Mouse (Mus musculus) right cerebral cortex, postnatal 4 days (tissue): ENCODE results near the gene Rb1.
A peak's percentile ranks its signal among the peaks of the same experiment; 100 is the strongest.

Experiments used
- DNase-seq: peaks from one replicate; pipeline ENCODE4 v3.0.0-alpha.2; 2022

Rb1 gene

GRCm38 (mm10) chr14:73334926-73335805, 9.5 kb upstream of the Rb1 start:
- DNase-seq = no peak

DNA sequence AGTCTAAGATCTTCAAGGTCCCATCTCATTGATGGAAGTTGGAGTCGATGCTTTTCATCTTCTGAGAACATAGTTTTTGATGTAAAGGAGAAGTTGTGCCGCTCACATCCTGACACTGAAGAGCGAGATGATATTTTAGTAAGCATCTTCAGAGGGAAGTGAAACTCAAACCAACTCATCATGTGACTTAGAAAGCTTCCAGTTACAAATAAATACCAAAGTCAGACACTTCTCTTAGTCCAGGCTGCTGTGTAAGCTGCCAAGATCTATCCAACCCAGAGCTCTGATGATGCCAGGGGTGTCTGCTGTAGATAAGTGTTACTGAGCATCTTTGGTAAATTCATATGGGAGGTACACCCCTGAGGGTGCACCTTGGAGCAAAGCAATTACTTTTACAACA, 8.3 kb upstream of the Rb1 start:
- DNase-seq = no peak

DNA sequence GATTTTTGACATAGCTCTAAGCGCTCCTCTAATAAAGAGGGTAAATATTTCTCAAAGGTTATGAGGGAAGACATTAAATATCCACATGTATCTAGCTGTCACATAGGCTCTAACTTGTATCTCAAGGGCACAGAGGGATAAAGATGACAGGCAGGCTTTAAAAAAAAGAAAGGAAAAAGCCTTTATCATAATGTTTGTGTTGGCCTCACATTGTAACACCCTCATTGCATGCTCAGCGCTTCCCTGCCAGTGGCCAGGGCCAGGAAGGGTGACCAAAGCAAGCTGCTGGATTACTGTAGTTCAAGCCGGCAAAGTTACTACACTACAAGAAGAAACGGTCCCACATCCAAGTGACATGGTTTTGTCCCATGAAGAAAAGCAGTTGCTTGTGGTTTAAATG, 5.8 kb upstream of the Rb1 start:
- DNase-seq = no peak

GRCm38 (mm10) chr14:73329871-73330270, 4.2 kb upstream of the Rb1 start:
- DNase-seq = no peak

GRCm38 (mm10) chr14:73326511-73326910, 889 bp upstream of the Rb1 start:
- DNase-seq = no peak

DNA sequence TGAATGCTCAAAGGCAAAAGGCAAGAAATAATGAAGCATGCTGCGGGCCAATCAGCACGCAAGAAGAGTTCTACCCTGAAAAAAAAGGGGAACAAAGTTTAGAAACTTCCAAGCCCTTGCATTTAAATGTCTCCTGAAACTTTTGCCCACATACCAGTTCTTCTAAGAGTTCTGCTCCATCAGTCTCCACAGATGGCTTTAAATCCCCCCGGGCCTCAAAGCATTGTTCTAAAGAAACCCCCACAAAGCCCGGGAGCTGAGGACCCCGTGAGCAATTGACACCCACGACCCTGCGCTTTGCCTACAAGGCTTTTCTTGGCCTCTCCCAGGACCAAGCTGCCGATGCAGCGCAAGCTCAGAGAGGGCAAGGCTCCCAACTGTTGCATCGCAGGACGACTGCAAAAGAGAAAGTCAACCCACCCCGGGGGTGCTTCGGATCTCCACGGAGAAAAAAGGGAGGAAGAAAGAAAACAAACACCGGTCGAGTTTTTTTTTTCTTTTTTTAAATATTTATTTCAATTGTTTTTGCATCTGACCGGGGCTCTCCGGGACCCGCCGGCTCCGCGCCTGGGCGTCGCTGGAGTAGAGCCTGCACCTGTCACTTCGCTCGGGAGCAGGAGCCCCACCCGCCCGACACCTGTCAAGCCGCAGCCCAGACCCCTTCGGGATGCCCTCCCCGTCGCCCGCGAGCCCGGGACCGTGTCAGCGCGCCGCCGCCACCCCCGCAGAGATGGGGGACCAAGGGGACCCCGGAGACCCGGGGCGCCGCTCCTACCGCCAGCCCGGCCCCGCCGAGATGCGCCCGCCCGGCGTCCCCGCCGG, 777 bp downstream of the Rb1 start:
- peak; percentile 32 for DNase-seq

GRCm38 (mm10) chr14:73323965-73324364, 1.7 kb downstream of the Rb1 start:
- DNase-seq = no peak

GRCm38 (mm10) chr14:73322142-73322541, 3.5 kb downstream of the Rb1 start:
- no peak for DNase-seq

DNA sequence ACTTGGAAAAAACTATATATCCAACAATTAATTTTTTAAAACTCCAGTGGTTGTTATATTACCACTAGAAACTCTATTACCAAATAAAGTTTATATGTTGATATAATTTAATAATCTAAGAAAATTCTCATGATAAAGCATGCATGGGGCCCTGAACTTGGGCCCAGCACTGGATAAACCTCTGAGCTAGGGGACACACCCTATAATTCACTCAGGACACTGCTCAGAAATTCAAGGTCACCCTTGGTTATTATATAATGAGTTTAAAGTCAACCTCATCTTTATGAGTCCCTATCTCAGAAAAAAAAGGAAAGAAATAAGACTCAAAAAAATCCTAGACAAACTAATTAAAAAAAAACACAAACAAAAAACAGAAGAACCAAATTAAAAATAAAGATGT, 8.7 kb downstream of the Rb1 start:
- no peak for DNase-seq

GRCm38 (mm10) chr14:73313864-73314263, 11.8 kb downstream of the Rb1 start:
- DNase-seq = no peak

GRCm38 (mm10) chr14:73313396-73313795, 12.2 kb downstream of the Rb1 start:
- DNase-seq = no peak

DNA sequence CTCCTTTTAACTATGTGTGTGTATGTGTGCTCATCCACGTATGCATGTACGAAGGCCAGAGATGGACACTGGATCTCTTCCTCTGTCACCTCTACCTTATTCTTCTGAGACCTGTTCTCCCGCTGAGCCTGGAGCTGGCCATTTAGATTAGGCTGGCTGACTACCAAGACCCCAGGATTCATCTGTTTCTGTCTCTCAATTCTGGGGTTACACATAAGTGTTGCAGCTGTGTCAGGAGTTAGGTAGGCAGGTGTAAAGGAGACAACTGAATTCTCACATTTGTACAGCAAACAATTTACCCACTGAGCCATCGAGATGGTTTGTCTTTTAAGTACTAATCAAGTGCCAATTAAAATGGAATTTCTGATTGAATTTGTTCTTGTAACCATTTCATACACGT, 12.7 kb downstream of the Rb1 start:
- DNase-seq = no peak

DNA sequence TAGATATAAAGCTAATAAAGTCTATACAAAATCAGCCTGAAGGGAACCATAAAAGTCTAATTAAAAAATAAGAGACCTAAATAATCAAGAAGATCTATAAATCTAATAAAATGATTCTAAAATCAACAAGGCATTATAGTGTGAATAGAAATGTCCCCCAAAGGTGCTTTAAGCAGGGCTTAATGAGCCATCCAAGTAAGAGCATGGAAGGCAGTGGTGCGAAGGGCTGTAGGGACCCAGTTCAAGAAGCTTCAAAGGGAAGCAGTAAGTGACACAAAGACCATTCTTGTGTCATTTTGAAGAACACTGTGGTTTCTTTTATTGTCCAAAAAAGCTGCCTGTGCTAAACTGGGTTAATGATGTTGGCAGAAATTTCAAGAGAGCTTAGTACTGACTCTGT, 18.1 kb downstream of the Rb1 start:
- no peak for DNase-seq

DNA sequence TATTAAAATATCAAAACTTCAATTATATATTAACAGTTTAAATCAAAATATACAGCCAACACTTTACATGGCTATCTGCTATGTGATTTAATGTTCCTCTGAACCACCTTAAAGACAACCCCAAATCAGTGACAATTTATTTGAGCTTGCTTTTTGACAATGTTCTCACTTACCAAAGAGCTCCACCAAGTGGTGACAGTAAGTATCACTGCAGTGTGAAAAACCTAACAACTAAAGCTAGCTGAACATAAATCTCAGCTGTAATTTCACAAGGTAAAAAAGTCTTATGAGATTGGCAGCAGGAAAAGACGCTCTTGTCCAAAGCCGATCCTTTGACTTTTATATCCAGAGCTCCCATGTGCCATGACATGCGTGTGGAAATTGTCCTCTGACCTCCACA, 22.4 kb downstream of the Rb1 start:
- peak; percentile 30 for DNase-seq

DNA sequence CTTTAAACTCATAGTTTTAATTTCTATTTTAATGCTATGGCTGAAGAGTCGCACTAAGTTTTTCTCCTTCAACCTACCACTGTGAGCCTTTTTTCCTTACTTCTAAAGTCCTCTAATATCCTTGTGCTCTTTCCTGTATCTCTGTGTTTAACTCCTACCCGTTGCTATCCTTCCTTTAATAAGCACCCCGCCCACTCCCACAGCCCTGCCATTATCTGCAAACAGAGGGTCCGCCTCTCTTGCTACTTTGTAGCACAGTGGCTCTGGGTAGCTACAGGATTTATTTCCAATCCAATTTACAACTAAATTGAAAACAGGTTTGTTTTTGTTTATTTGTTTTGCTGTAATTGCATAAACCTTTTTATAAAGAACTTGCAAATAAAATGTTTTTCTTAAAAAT, 23.8 kb downstream of the Rb1 start:
- no peak for DNase-seq

DNA sequence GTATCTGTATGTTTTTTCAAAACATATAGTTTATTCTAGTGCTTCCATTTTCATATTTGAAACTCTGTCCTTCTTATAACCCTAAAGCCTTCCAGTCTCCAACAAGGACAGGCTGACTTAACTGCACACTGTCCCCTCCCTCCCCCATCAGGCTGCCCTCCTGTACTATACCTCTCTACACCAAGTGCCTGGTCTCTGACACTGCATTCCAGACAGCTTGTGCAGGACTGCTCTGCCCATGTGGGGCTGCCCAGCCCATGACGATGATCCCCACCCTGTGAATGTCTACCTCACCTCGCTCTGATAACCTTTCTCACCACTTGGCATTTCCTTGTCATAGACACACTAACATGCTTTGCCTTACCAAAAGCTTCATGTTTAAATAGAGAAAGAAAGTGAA, 30.1 kb downstream of the Rb1 start:
- DNase-seq = no peak

GRCm38 (mm10) chr14:73293616-73294015, 32.0 kb downstream of the Rb1 start:
- no peak for DNase-seq

DNA sequence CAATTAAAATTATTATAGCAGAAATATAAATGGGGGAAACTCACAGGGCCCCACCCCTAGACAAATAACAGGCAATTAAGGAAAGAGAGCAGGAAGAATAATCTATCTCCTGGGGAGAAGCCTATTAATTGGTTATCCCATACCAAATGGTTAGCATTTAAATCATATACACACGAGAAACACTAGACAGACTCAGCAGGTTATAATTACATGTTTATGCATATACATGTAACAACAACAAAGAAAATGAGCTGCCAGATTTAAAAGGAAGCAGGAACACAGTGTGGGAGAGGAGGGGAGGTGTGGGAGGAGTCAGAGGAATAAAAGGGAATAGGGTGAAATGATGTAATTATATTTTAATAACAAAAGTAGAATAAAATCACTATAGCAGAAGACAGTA, 33.2 kb downstream of the Rb1 start:
- DNase-seq = no peak

- no peak for DNase-seq
Measured at GRCm38 (mm10) chr14:73289915-73290314, 35.7 kb downstream of the Rb1 start.

GRCm38 (mm10) chr14:73280996-73281395, 44.6 kb downstream of the Rb1 start:
- no peak for DNase-seq

DNA sequence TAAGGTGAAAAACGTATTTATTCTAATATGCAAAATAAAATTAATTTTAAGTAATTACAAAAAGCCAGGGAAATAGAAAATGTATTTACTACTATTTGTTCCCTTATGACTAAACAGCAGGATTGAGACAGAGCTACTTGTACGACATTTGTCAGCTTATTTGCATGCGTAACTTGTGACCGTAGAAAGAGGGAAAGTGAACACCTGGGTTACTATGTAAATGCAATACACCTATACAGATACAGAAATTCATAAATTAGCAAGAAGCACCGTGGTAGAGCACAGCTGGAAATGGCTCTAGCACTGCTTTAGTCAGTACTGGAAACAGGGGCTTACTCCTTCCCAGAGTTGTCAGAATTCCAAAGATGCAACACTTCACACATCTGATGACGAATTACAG, 46.5 kb downstream of the Rb1 start:
- no peak for DNase-seq

GRCm38 (mm10) chr14:73271807-73272206, 53.8 kb downstream of the Rb1 start:
- DNase-seq = no peak

DNA sequence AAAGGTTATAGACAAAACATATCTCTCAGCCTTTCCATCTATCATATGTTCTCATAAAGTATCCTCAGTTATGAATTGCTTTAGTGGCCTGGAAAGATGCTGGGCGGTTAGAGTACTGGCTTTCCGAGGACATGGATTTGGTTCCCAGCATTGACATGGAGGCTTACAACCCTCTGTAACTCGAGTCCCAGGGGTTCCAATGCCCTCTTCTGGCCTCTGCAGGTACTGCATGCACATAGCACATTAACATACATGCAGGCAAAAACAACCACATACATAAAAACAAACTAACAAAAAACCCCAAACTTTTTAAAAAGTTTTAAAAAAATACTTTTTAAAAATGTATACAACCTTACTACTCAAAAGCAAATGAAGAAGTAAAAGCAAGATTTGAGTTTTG, 59.5 kb downstream of the Rb1 start:
- no peak for DNase-seq

GRCm38 (mm10) chr14:73262210-73262609, 63.4 kb downstream of the Rb1 start:
- DNase-seq = no peak
